9 mouse cellular contexts compared by ENCODE assay signal in the genomic region with DNA sequence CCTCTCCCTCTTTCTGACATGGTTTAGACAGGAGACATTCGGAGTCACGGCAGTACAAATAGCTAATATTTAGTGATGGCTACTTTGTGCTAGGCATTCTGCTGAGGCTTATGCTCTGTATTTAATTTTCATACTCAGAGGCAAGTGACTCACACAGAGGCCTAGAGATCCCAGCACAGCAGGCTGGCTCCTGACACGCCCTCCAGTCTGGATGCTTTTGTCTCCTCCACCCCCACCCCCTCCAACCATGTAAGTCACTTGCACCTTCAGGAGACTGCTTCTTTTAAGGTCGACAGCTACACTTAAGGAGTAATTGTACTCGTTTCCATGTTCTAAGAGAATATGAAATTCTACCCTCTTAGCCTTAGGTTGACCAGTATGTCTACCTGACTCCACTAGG. TPM values are rescaled to one million over a fixed set of nuclear protein-coding genes. Genes with fewer than 3 reads are reported as not detected.
A peak's percentile ranks its signal among the peaks of the same experiment; 100 is the strongest.
DNase-seq lines count a peak whose midpoint lies in the region; ATAC-seq and TF ChIP-seq lines count a peak whose summit lies in the region.
"Had no signal": no experiment of that assay in that cellular context is flagged by ENCODE, and none has a peak within 500 bp of the region (broad histone marks: within the 10 kb centered on the region; RNA-seq: fewer than 3 reads in every experiment).

No protein-coding gene starts in this region.

- no peak overlapping the region for H3K4me3 ChIP-seq in forebrain, embryonic 10.5 days
- no peak overlapping the region for H3K4me3 ChIP-seq in forebrain, embryonic 16.5 days (replicated peaks; ENCODE audit: low read length)
- no peak overlapping the region for H3K4me3 ChIP-seq in lung, embryonic 15.5 days
- no peak overlapping the region; the same call in 1 of the 2 replicates for H3K4me3 ChIP-seq in liver, embryonic 12.5 days
- no peak overlapping the region for H3K4me3 ChIP-seq in stomach, postnatal 0 days (ENCODE audit: low read depth, low read length)
- no peak overlapping the region for H3K4me3 ChIP-seq in kidney, adult 2 months (ENCODE audit: insufficient read depth, low read depth, low read length)

- H3K9me3 ChIP-seq in forebrain, embryonic 10.5 days, result no peaks in the 10 kb centered on the region
- no peaks in the 10 kb centered on the region for H3K9me3 ChIP-seq in forebrain, embryonic 16.5 days (ENCODE audit: control insufficient read depth, low read length)
- no peaks in the 10 kb centered on the region for H3K9me3 ChIP-seq in lung, embryonic 15.5 days
- H3K9me3 ChIP-seq in liver, embryonic 12.5 days (replicated peaks), result no peaks in the 10 kb centered on the region
- H3K9me3 ChIP-seq in stomach, postnatal 0 days (ENCODE audit: control insufficient read depth, low read length), result no peaks in the 10 kb centered on the region
- H3K9me3 ChIP-seq: liver, embryonic 15.5 days had no signal

- no peak for TF ChIP-seq CTCF in stomach, postnatal 0 days (IDR thresholded peaks at IDR 0.05; ENCODE audit: low read depth)
- TF ChIP-seq CTCF in kidney, adult 2 months (conservative IDR thresholded peaks at IDR 0.05; ENCODE audit: insufficient read depth, insufficient read length, low read depth, low read length), result no peak

- H3K36me3 ChIP-seq in forebrain, embryonic 10.5 days (replicated peaks), result peaks cover 1% of the 10 kb centered on the region; the same call in 1 of the 2 replicates
- H3K36me3 ChIP-seq in forebrain, embryonic 16.5 days (ENCODE audit: control insufficient read depth, insufficient read depth), result no peaks in the 10 kb centered on the region
- H3K36me3 ChIP-seq in lung, embryonic 15.5 days, result no peaks in the 10 kb centered on the region
- no peaks in the 10 kb centered on the region for H3K36me3 ChIP-seq in liver, embryonic 12.5 days
- no peaks in the 10 kb centered on the region for H3K36me3 ChIP-seq in stomach, postnatal 0 days (ENCODE audit: control insufficient read depth, insufficient read depth, low read length)
- no peaks in the 10 kb centered on the region for H3K36me3 ChIP-seq in kidney, adult 2 months (ENCODE audit: control insufficient read depth, insufficient read depth, low read length)
- H3K36me3 ChIP-seq: liver, embryonic 15.5 days had no signal

- H3K4me1 ChIP-seq in forebrain, embryonic 10.5 days, result peaks cover 47% of the 10 kb centered on the region
- peaks cover 32% of the 10 kb centered on the region for H3K4me1 ChIP-seq in forebrain, embryonic 16.5 days (replicated peaks; ENCODE audit: control insufficient read depth, insufficient read depth, low read length)
- peaks cover 32% of the 10 kb centered on the region for H3K4me1 ChIP-seq in lung, embryonic 15.5 days
- H3K4me1 ChIP-seq in liver, embryonic 12.5 days, result peaks cover 26% of the 10 kb centered on the region
- H3K4me1 ChIP-seq in stomach, postnatal 0 days (replicated peaks; ENCODE audit: control insufficient read depth, insufficient read depth), result 0 out of 2 replicates have a peak, but pooled peaks cover 9% of the 10 kb centered on the region
- peaks cover 5% of the 10 kb centered on the region; the same call in 1 of the 2 replicates for H3K4me1 ChIP-seq in kidney, adult 2 months (ENCODE audit: control insufficient read depth, insufficient read depth, low read length)

- no peak for ATAC-seq in forebrain, embryonic 16.5 days
- no peak for ATAC-seq in lung, embryonic 15.5 days (ENCODE audit: borderline replicate concordance, extremely low read depth, low FRiP score, low TSS enrichment)
- ATAC-seq in liver, embryonic 12.5 days, result no peak
- ATAC-seq in stomach, postnatal 0 days (ENCODE audit: low FRiP score, low TSS enrichment), result no peak

- no peak overlapping the region for H3K4me2 ChIP-seq in forebrain, embryonic 16.5 days (ENCODE audit: low read length)
- 0 out of 2 replicates have a peak overlapping the region, but pooled peaks have one; percentile 81 for H3K4me2 ChIP-seq in lung, embryonic 15.5 days
- peak overlapping the region; percentile 90 for H3K4me2 ChIP-seq in liver, embryonic 12.5 days
- H3K4me2 ChIP-seq in stomach, postnatal 0 days (replicated peaks; ENCODE audit: low read depth), result no peak overlapping the region

- no peak for DNase-seq in forebrain, embryonic 10.5 days (ENCODE audit: extremely low spot score, low spot score)
- no peak for DNase-seq in lung, postnatal 4 days
- no peak for DNase-seq in stomach, postnatal 0 days (ENCODE audit: low spot score)
- DNase-seq in kidney, adult 2 months, result no peak
- no peak for DNase-seq in spleen, postnatal 36 days (ENCODE audit: low spot score in 2 of 2)

- no peak for TF ChIP-seq EP300 in stomach, postnatal 0 days (optimal IDR thresholded peaks at IDR 0.05)

- H3K27me3 ChIP-seq in forebrain, embryonic 10.5 days (ENCODE audit: poor library complexity, severe bottlenecking), result no peaks in the 10 kb centered on the region
- H3K27me3 ChIP-seq in forebrain, embryonic 16.5 days (replicated peaks; ENCODE audit: control insufficient read depth, insufficient read depth, low read length), result no peaks in the 10 kb centered on the region
- H3K27me3 ChIP-seq in lung, embryonic 15.5 days, result no peaks in the 10 kb centered on the region
- peaks cover 45% of the 10 kb centered on the region for H3K27me3 ChIP-seq in liver, embryonic 12.5 days (replicated peaks)
- H3K27me3 ChIP-seq in stomach, postnatal 0 days (ENCODE audit: control insufficient read depth, insufficient read depth, low read length), result no peaks in the 10 kb centered on the region
- H3K27me3 ChIP-seq in kidney, adult 2 months (replicated peaks; ENCODE audit: control insufficient read depth, insufficient read depth, low read length), result no peaks in the 10 kb centered on the region

- H3K9ac ChIP-seq in forebrain, embryonic 16.5 days (replicated peaks; ENCODE audit: low read depth, low read length), result no peak overlapping the region
- no peak overlapping the region for H3K9ac ChIP-seq in lung, embryonic 15.5 days
- H3K9ac ChIP-seq in liver, embryonic 12.5 days, result no peak overlapping the region
- no peak overlapping the region for H3K9ac ChIP-seq in stomach, postnatal 0 days (ENCODE audit: low read length)

- 63% methylated on average over 5 of the region's 5 CpGs for WGBS in forebrain, embryonic 10.5 days
- 62% methylated on average over 5 of the region's 5 CpGs for WGBS in forebrain, embryonic 16.5 days
- WGBS in lung, embryonic 15.5 days, result 70% methylated on average over 5 of the region's 5 CpGs
- 61% methylated on average over 5 of the region's 5 CpGs for WGBS in liver, embryonic 12.5 days (ENCODE audit: insufficient replicate concordance)
- WGBS in stomach, postnatal 0 days, result 57% methylated on average over 5 of the region's 5 CpGs
- WGBS in kidney, adult 2 months, result 86% methylated on average over 5 of the region's 5 CpGs

- no peak for TF ChIP-seq POLR2A in kidney, adult 2 months (IDR thresholded peaks at IDR 0.05; ENCODE audit: low read depth, low read length)

- H3K27ac ChIP-seq in forebrain, embryonic 10.5 days, result peak overlapping the region; percentile 96
- no peak overlapping the region for H3K27ac ChIP-seq in forebrain, embryonic 16.5 days (ENCODE audit: low read length)
- peak overlapping the region; percentile 88; the same call in 1 of the 2 replicates for H3K27ac ChIP-seq in lung, embryonic 15.5 days
- H3K27ac ChIP-seq in liver, embryonic 12.5 days, result no peak overlapping the region
- peak overlapping the region; percentile 92; the same call in 1 of the 2 replicates for H3K27ac ChIP-seq in stomach, postnatal 0 days (replicated peaks)
- H3K27ac ChIP-seq in kidney, adult 2 months (ENCODE audit: insufficient read depth, low read depth, low read length), result no peak overlapping the region

RNA-seq across cellular contexts. Expression of gene Sh3bp4, which starts 1.4 kb away (rescaled TPM):
- 27.7 and 28.7 TPM in 2 replicates for polyA plus RNA-seq in forebrain, embryonic 10.5 days (2016; fragmentation: Nextera tagmentation; extraction: Ambion mirVana)
- polyA plus RNA-seq in forebrain, embryonic 16.5 days (2015; fragmentation: Nextera tagmentation; extraction: Ambion mirVana), result 20.6 and 22.2 TPM in 2 replicates
- polyA plus RNA-seq in lung, embryonic 15.5 days (2015; fragmentation: Nextera tagmentation; extraction: Ambion mirVana), result 25.2 and 27.1 TPM in 2 replicates
- 1.7 and 2.3 TPM in 2 replicates for polyA plus RNA-seq in liver, embryonic 12.5 days (2016; fragmentation: Nextera tagmentation; extraction: Ambion mirVana)
- 7.6 and 8.0 TPM in 2 replicates for polyA plus RNA-seq in stomach, postnatal 0 days (2015; fragmentation: Nextera tagmentation; extraction: Ambion mirVana)
- polyA plus RNA-seq in kidney, adult 2 months (2012; rRNA removed), result 14.8 and 18.1 TPM in 2 replicates

Comparison
In these comparisons a context has a peak if more than half of its experiments do, and no peak if none do; other contexts are left out.
1. H3K27ac ChIP-seq: peak in forebrain, embryonic 10.5 days (single experiment), lung, embryonic 15.5 days (single experiment) and stomach, postnatal 0 days (single experiment); none in forebrain, embryonic 16.5 days (single experiment), liver, embryonic 12.5 days (single experiment) and kidney, adult 2 months (single experiment).
2. H3K4me2 ChIP-seq: peak in lung, embryonic 15.5 days (single experiment) and liver, embryonic 12.5 days (single experiment); none in forebrain, embryonic 16.5 days (single experiment) and stomach, postnatal 0 days (single experiment).